Mouse (Mus musculus) myocyte (in vitro differentiated cells): ENCODE measurements around the gene E130311K13Rik.

Experiments
- CEBPB ChIP-seq: IDR thresholded peaks from 2 replicates; pipeline ENCODE4 v1.6.1; 2011; ENCODE audit warnings: mild to moderate bottlenecking, moderate library complexity; ENCODE audit not compliant: poor library complexity, insufficient read depth, severe bottlenecking
- E2F4 ChIP-seq: IDR thresholded peaks from one replicate; pipeline ENCODE4 v1.6.1; 2011; ENCODE audit warnings: mild to moderate bottlenecking, control low read depth, moderate library complexity; ENCODE audit not compliant: insufficient read depth
- MAX ChIP-seq: IDR thresholded peaks from one replicate; pipeline ENCODE4 v1.6.1; 2011; ENCODE audit warnings: low read depth, mild to moderate bottlenecking, control low read depth
- MYOG ChIP-seq, 3 experiments: IDR thresholded peaks; one replicate each; pipeline ENCODE4 v1.6.1; 2011; ENCODE audit warnings: control low read depth in 2 of 3, low read depth in 2 of 3, mild to moderate bottlenecking in 2 of 3; ENCODE audit not compliant: insufficient read length in 2 of 3, control insufficient read depth in 1 of 3, insufficient read depth in 1 of 3
- POLR2A ChIP-seq: IDR thresholded peaks from one replicate; pipeline ENCODE4 v1.6.1; 2011; ENCODE audit warnings: low read depth, mild to moderate bottlenecking, control low read depth, moderate library complexity; ENCODE audit not compliant: insufficient read length
- POLR2AphosphoS2 ChIP-seq: IDR thresholded peaks from one replicate; pipeline ENCODE4 v1.6.1; 2011; ENCODE audit warnings: low read depth, control low read depth; ENCODE audit not compliant: insufficient read length
- USF1 ChIP-seq: IDR thresholded peaks from one replicate; pipeline ENCODE4 v1.6.1; 2011; ENCODE audit warnings: low read depth, mild to moderate bottlenecking, control low read depth, moderate library complexity

GRCm38 (mm10) chr3:63896303-63896702 lies 33.0 kb downstream of the E130311K13Rik start:
- TF ChIP-seq POLR2A (no peak), MAX (no peak), E2F4 (no peak), CEBPB (no peak), POLR2AphosphoS2 (no peak), USF1 (no peak), MYOG (IDR thresholded peaks at IDR 0.05; ENCODE audit: control insufficient read depth in 1 of 3, insufficient read depth in 1 of 3, insufficient read length in 2 of 3, low read depth in 2 of 3) (no peak)
